Mouse (Mus musculus) liver, embryonic 16.5 days (tissue): Measurements from ENCODE around the gene Trim56. TPM values are rescaled to one million over a fixed set of nuclear protein-coding genes. Genes with fewer than 3 reads are reported as not detected.
"Not testable (repeated sequence)": the region's sequence is repeated elsewhere in the genome, so short reads cannot be mapped to it uniquely, and the experiment has no call there.

Experiments
- ATAC-seq: fragments of 200-750 bp; cut with Nextera tagmentation; 2 replicates; pipeline ENCODE4 v1.8.0; 2017; ENCODE audit warnings: low read depth, mild to moderate bottlenecking, moderate number of reproducible peaks, moderate library complexity
- H3K27ac ChIP-seq: fragments of 300-500 bp; sonication (generic); 2 replicates; pipeline ENCODE4 v1.5.1; 2014; ENCODE audit warnings: mild to moderate bottlenecking, low read length
- H3K27me3 ChIP-seq: fragments of 300-500 bp; sonication (generic); 2 replicates; pipeline ENCODE4 v1.6.1; 2014; ENCODE audit warnings: low read depth, low read length, mixed read lengths; ENCODE audit not compliant: control insufficient read depth, insufficient read depth
- H3K36me3 ChIP-seq: fragments of 300-500 bp; sonication (generic); 2 replicates; pipeline ENCODE4 v1.6.1; 2014; ENCODE audit warnings: mild to moderate bottlenecking; ENCODE audit not compliant: control insufficient read depth, insufficient read depth
- H3K4me1 ChIP-seq: fragments of 300-500 bp; sonication (generic); 2 replicates; pipeline ENCODE4 v1.6.1; 2014; ENCODE audit warnings: low read depth, low read length, mixed read lengths; ENCODE audit not compliant: control insufficient read depth
- H3K4me2 ChIP-seq: fragments of 300-500 bp; sonication (generic); 2 replicates; pipeline ENCODE4 v1.6.1; 2014; ENCODE audit warnings: low read depth, low read length, mixed read lengths
- H3K4me3 ChIP-seq: fragments of 300-500 bp; sonication (generic); 2 replicates; pipeline ENCODE4 v1.5.1; 2014; ENCODE audit warnings: low read depth, mild to moderate bottlenecking, low read length
- H3K9ac ChIP-seq: fragments of 300-500 bp; sonication (generic); 2 replicates; pipeline ENCODE4 v1.6.1; 2014; ENCODE audit warnings: low read depth, low read length
- H3K9me3 ChIP-seq: fragments of 300-500 bp; sonication (generic); replicated peaks from 2 replicates; pipeline ENCODE4 v1.6.1; 2016; ENCODE audit warnings: low read length; ENCODE audit not compliant: control insufficient read depth
- WGBS: fragments of 180-500 bp; shearing (Covaris S2); extraction: QIAGEN DNeasy Blood & Tissue Kit; methylation state at CpG from one replicate; pipeline ENCODE4 v1.1.7; 2014; ENCODE audit not compliant: insufficient replicate concordance; 5-methylcytosine and 5-hydroxymethylcytosine counted together
- polyA plus RNA-seq: library from polyadenylated mRNA; unstranded; fragments of >200 nt; fragmentation: Nextera tagmentation; extraction: Ambion mirVana; gene quantifications from 2 replicates; pipeline ENCODE4 v1.2.1, GENCODE M21; 2015

Gene Trim56
- polyA plus RNA-seq, 1 experiment from 2014 or later: 13.8 TPM

- no peaks in the 10 kb centered on the region for H3K27me3 ChIP-seq
- no peak overlapping the region for H3K4me3 ChIP-seq
- no peak overlapping the region for H3K4me2 ChIP-seq
- no peaks in the 10 kb centered on the region for H3K4me1 ChIP-seq
- no peaks in the 10 kb centered on the region for H3K9me3 ChIP-seq
- no peaks in the 10 kb centered on the region for H3K36me3 ChIP-seq
- no peak overlapping the region for H3K9ac ChIP-seq
- no peak for ATAC-seq
- no peak overlapping the region for H3K27ac ChIP-seq
- under 1% methylated on average over 3 of the region's 3 CpGs for WGBS
These were observed 15.5 kb upstream of the Trim56 start for GRCm38 (mm10) chr5:137131490-137131889.

- Histone ChIP-seq H3K27ac (no peak overlapping the region), H3K27me3 (no peaks in the 10 kb centered on the region), H3K4me2 (no peak overlapping the region), H3K36me3 (no peaks in the 10 kb centered on the region), H3K9ac (no peak overlapping the region), H3K4me3 (no peak overlapping the region), H3K4me1 (no peaks in the 10 kb centered on the region), H3K9me3 (no peaks in the 10 kb centered on the region)
- WGBS: 23% methylated on average over 5 of the region's 5 CpGs
- no peak for ATAC-seq
These were observed 13.3 kb upstream of the Trim56 start for GRCm38 (mm10) chr5:137129281-137129680.

GRCm38 (mm10) chr5:137123516-137123915, 7.5 kb upstream of the Trim56 start:
- no peaks in the 10 kb centered on the region for H3K27me3 ChIP-seq
- H3K4me3 ChIP-seq: no peak overlapping the region
- no peak overlapping the region for H3K27ac ChIP-seq
- WGBS: 49% methylated on average over 4 of the region's 4 CpGs
- 0 out of 2 replicates have a peak, but pooled peaks have one; percentile 16 for ATAC-seq
- H3K9me3 ChIP-seq: no peaks in the 10 kb centered on the region
- no peak overlapping the region for H3K4me2 ChIP-seq
- no peak overlapping the region for H3K9ac ChIP-seq
- H3K4me1 ChIP-seq: peaks cover 9% of the 10 kb centered on the region
- H3K36me3 ChIP-seq: no peaks in the 10 kb centered on the region

- no peak overlapping the region for H3K9ac ChIP-seq
- H3K9me3 ChIP-seq: 0 out of 2 replicates have a peak, but pooled peaks cover under 1% of the 10 kb centered on the region
- peak; percentile 75 for ATAC-seq
- no peaks in the 10 kb centered on the region for H3K36me3 ChIP-seq
- no peak overlapping the region for H3K27ac ChIP-seq
- 11% methylated on average over 14 of the region's 14 CpGs for WGBS
- no peak overlapping the region for H3K4me3 ChIP-seq
- H3K4me1 ChIP-seq: peaks cover 10% of the 10 kb centered on the region
- no peaks in the 10 kb centered on the region for H3K27me3 ChIP-seq
- H3K4me2 ChIP-seq: peak overlapping the region; percentile 14; the same call in 1 of the 2 replicates
These were observed 6.7 kb upstream of the Trim56 start for GRCm38 (mm10) chr5:137122686-137123193.

GRCm38 (mm10) chr5:137121280-137121679, 5.3 kb upstream of the Trim56 start:
- ATAC-seq: no peak
- no peak overlapping the region for H3K9ac ChIP-seq
- H3K4me1 ChIP-seq: peaks cover 24% of the 10 kb centered on the region
- H3K27me3 ChIP-seq: no peaks in the 10 kb centered on the region
- WGBS: 65% methylated on average over 4 of the region's 4 CpGs
- H3K36me3 ChIP-seq: no peaks in the 10 kb centered on the region
- no peak overlapping the region for H3K4me2 ChIP-seq
- no peak overlapping the region for H3K27ac ChIP-seq
- no peak overlapping the region for H3K4me3 ChIP-seq
- H3K9me3 ChIP-seq: 0 out of 2 replicates have a peak, but pooled peaks cover 4% of the 10 kb centered on the region

- Histone ChIP-seq H3K4me3 (no peak overlapping the region), H3K36me3 (peaks cover 13% of the 10 kb centered on the region), H3K27ac (no peak overlapping the region), H3K4me2 (no peak overlapping the region), H3K4me1 (peaks cover 33% of the 10 kb centered on the region), H3K9ac (no peak overlapping the region), H3K27me3 (no peaks in the 10 kb centered on the region), H3K9me3 (peaks cover 16% of the 10 kb centered on the region)
- WGBS: 74% methylated on average over 4 of the region's 4 CpGs
- no peak for ATAC-seq
These were observed 2.9 kb upstream of the Trim56 start for GRCm38 (mm10) chr5:137118878-137119277.

GRCm38 (mm10) chr5:137117994-137118393, 2.0 kb upstream of the Trim56 start:
- 83% methylated on average over 3 of the region's 3 CpGs for WGBS
- H3K9ac ChIP-seq, ATAC-seq, H3K27ac ChIP-seq, H3K4me2 ChIP-seq, H3K4me3 ChIP-seq, H3K27me3 ChIP-seq: not testable (repeated sequence)
- H3K4me1 ChIP-seq: peaks cover 28% of the 10 kb centered on the region
- peaks cover 24% of the 10 kb centered on the region for H3K9me3 ChIP-seq
- H3K36me3 ChIP-seq: peaks cover 21% of the 10 kb centered on the region

- Histone ChIP-seq H3K4me2 (peak overlapping the region; percentile 79), H3K4me1 (peaks cover 24% of the 10 kb centered on the region), H3K36me3 (peaks cover 30% of the 10 kb centered on the region), H3K27me3 (no peaks in the 10 kb centered on the region), H3K4me3 (peak overlapping the region; percentile 81), H3K27ac (peak overlapping the region; percentile 99), H3K9me3 (peaks cover 32% of the 10 kb centered on the region), H3K9ac (peak overlapping the region; percentile 85)
- 63% methylated on average over 2 of the region's 2 CpGs for WGBS
- no peak for ATAC-seq
These were observed 978 bp upstream of the Trim56 start for GRCm38 (mm10) chr5:137116987-137117386.

GRCm38 (mm10) chr5:137114891-137115561, 983 bp downstream of the Trim56 start:
- H3K9me3 ChIP-seq: peaks cover 51% of the 10 kb centered on the region
- 56% methylated on average over 9 of the region's 9 CpGs for WGBS

More at GRCm38 (mm10) chr5:137114891-137115561, 983 bp downstream of the Trim56 start:
- no peak for ATAC-seq
- H3K9ac ChIP-seq: peak overlapping the region; percentile 85
- peaks cover 49% of the 10 kb centered on the region for H3K36me3 ChIP-seq
- no peaks in the 10 kb centered on the region for H3K27me3 ChIP-seq
- H3K27ac ChIP-seq: peak overlapping the region; percentile 99
- H3K4me2 ChIP-seq: peak overlapping the region; percentile 79
- peak overlapping the region; percentile 81 for H3K4me3 ChIP-seq
- H3K4me1 ChIP-seq: peaks cover 24% of the 10 kb centered on the region
